Mouse (Mus musculus) embryonic facial prominence, embryonic 15.5 days (tissue): Measurements from ENCODE around the gene Grik1. TPM values are rescaled to one million over a fixed set of nuclear protein-coding genes. Genes with fewer than 3 reads are reported as not detected.
A peak's percentile ranks its signal among the peaks of the same experiment; 100 is the strongest.

Experiments used
- ATAC-seq: fragments of 200-750 bp; cut with Nextera tagmentation; 2 replicates; pipeline ENCODE4 v1.8.0; 2017; ENCODE audit warnings: low read depth, moderate TSS enrichment; ENCODE audit not compliant: insufficient number of reproducible peaks, low FRiP score, low TSS enrichment
- H3K27ac ChIP-seq: fragments of 300-500 bp; sonication (generic); replicated peaks from 2 replicates; pipeline ENCODE4 v1.5.1; 2015; ENCODE audit warnings: mild to moderate bottlenecking, inconsistent platforms
- H3K27me3 ChIP-seq: fragments of 300-500 bp; sonication (generic); 2 replicates; pipeline ENCODE4 v1.6.1; 2015; ENCODE audit warnings: inconsistent platforms
- H3K36me3 ChIP-seq: fragments of 300-500 bp; sonication (generic); 2 replicates; pipeline ENCODE4 v1.6.1; 2015; ENCODE audit warnings: mild to moderate bottlenecking, inconsistent platforms
- H3K4me1 ChIP-seq: fragments of 300-500 bp; sonication (generic); 2 replicates; pipeline ENCODE4 v1.6.1; 2015; ENCODE audit warnings: inconsistent platforms
- H3K4me2 ChIP-seq: fragments of 300-500 bp; sonication (generic); replicated peaks from 2 replicates; pipeline ENCODE4 v1.6.1; 2015; ENCODE audit warnings: mild to moderate bottlenecking, inconsistent platforms
- H3K4me3 ChIP-seq: fragments of 300-500 bp; sonication (generic); replicated peaks from 2 replicates; pipeline ENCODE4 v1.5.1; 2015; ENCODE audit warnings: mild to moderate bottlenecking, inconsistent platforms
- H3K9ac ChIP-seq: fragments of 300-500 bp; sonication (generic); 2 replicates; pipeline ENCODE4 v1.6.1; 2015; ENCODE audit warnings: inconsistent platforms
- H3K9me3 ChIP-seq: fragments of 300-500 bp; sonication (generic); replicated peaks from 2 replicates; pipeline ENCODE4 v1.6.1; 2016; ENCODE audit warnings: inconsistent platforms
- WGBS: fragments of 180-500 bp; shearing (Covaris S2); methylation state at CpG from one replicate; pipeline ENCODE4 v1.1.7; 2015; 5-methylcytosine and 5-hydroxymethylcytosine counted together
- polyA plus RNA-seq: library from polyadenylated mRNA; unstranded; fragments of >200 nt; fragmentation: Nextera tagmentation; extraction: Ambion mirVana; gene quantifications from 2 replicates; pipeline ENCODE4 v1.2.1, GENCODE M21; 2015

The Grik1 gene
- polyA plus RNA-seq, 1 experiment from 2014 or later: 3.2 TPM

DNA sequence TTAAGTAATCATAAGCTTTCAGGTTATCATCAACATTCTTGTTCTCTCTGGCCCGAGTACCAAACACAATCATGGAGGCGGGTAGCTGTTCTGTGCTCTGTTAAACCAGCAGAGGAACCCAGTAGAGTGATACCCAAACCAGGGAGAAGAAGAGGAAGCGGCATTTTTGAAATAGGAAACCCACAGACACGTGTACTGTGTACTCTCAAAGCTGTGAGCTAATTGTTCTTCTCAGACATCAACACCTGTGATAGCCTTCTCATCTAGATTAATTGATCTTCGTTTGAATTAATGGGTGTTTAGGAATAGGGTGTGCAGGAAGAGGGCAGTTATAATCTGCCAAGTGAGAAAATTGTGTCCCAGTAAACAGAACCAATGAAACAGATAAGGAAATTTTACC is 333.9 kb downstream of the Grik1 start:
- no peaks in the 10 kb centered on the region for H3K27me3 ChIP-seq
- no peak overlapping the region for H3K4me3 ChIP-seq
- H3K27ac ChIP-seq: no peak overlapping the region
- no peak for ATAC-seq
- no peak overlapping the region for H3K9ac ChIP-seq
- no peaks in the 10 kb centered on the region for H3K36me3 ChIP-seq
- 70% methylated on average over 5 of the region's 5 CpGs for WGBS
- H3K4me2 ChIP-seq: no peak overlapping the region
- H3K9me3 ChIP-seq: no peaks in the 10 kb centered on the region
- H3K4me1 ChIP-seq: no peaks in the 10 kb centered on the region

DNA sequence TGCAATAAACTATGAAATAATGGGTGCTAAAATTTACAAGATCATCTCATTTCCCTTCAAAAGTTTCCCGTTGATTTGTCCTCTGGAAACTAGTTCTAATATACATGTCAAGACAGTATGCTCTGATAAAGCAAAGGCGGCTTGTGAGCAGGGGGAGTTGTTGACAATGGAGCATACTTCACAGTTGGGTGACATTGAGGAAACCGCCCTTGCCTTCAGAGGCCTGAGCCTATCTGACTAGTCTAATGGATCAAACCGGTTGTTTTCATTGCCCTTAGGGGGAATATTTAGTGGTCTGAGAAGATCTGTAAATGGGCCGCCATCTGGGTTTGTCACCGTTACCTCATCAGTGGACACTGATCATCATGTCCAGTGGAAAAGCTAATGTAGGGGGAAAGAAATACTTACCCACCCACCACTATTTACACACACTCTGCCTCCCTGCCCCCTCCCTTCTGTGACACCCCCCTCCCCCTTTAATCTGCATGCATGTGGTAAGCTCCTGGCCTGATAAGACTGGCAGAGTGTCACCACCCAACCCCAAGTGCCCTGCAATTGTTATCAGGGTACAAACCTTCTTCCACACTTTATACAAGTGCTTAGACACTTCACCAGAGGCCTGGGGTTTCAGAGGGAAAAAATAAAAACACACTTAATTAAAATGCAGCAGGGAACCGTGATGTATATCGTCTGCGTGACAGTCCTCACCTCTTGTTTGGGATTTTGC is 335.2 kb downstream of the Grik1 start:
- H3K27me3 ChIP-seq: no peaks in the 10 kb centered on the region
- H3K9ac ChIP-seq: no peak overlapping the region
- H3K4me2 ChIP-seq: no peak overlapping the region
- 79% methylated on average over 9 of the region's 9 CpGs for WGBS
- no peak overlapping the region for H3K27ac ChIP-seq
- no peaks in the 10 kb centered on the region for H3K9me3 ChIP-seq
- no peaks in the 10 kb centered on the region for H3K36me3 ChIP-seq
- ATAC-seq: no peak
- no peak overlapping the region for H3K4me3 ChIP-seq
- no peaks in the 10 kb centered on the region for H3K4me1 ChIP-seq

DNA sequence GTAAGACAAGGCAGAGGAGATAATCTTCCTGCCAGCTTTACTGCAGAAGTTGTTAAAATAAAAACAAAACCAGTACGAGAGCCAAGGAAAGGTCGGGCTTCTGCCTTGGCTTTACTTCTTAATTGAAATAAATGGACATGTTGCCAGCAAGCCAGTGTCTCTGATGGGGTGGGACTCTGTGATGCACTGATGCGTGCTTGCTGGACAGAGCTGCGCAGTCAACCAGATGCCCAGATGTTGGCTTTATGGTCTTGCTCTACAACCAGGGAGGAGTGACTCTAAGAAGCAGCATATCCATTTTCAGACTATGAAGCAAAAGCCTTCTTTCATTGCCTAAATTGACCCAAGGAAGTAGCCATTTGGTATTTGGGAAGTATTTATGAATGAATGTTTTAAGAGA is 336.9 kb downstream of the Grik1 start:
- Histone ChIP-seq H3K4me1 (no peaks in the 10 kb centered on the region), H3K4me3 (no peak overlapping the region), H3K9ac (no peak overlapping the region), H3K9me3 (no peaks in the 10 kb centered on the region), H3K27me3 (no peaks in the 10 kb centered on the region), H3K27ac (no peak overlapping the region), H3K36me3 (no peaks in the 10 kb centered on the region), H3K4me2 (no peak overlapping the region)
- 87% methylated on average over 4 of the region's 4 CpGs for WGBS
- no peak for ATAC-seq

DNA sequence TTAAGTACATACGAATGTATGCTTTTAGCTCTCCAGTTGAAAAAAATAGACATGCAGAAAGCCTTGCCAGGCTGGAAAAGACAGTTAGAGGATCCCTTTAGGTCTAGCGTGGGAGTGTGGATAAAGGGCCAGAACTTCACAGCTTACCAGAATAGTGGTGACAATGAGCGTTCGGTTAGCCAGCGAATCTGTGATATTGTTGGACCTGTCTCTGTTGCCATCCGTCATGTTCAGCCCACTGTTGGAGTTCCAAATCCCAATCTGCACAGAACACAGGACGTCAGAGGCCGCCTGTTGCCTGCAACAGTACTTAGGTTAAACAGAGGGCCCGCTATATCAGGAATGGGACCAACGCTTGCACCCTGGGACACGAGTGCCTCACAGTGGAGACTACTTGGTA is 340.2 kb downstream of the Grik1 start:
- 88% methylated on average over 11 of the region's 11 CpGs for WGBS
- Histone ChIP-seq H3K27me3 (no peaks in the 10 kb centered on the region), H3K36me3 (no peaks in the 10 kb centered on the region), H3K27ac (no peak overlapping the region), H3K9me3 (no peaks in the 10 kb centered on the region), H3K9ac (no peak overlapping the region), H3K4me3 (no peak overlapping the region), H3K4me2 (no peak overlapping the region), H3K4me1 (no peaks in the 10 kb centered on the region)
- ATAC-seq: no peak

DNA sequence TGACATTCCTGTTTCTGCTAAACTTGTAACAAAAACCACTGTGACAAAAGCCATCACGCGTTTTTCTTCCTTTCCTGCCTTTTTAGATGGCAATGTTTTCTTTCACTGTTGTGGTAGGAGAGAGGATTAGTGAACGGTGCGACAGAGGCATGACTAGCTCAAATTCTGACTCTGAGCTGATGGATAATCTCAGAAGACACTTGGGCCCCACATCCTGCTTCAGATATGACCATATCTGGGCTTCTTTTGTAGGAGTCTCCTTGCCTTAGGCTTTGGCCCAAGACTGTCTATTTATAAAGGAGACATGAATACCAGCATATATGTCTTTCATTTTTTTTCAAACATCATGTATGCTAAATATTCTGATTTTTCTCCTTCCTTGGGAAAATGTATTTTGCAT is 341.9 kb downstream of the Grik1 start:
- ATAC-seq: no peak
- WGBS: 39% methylated on average over 4 of the region's 4 CpGs
- Histone ChIP-seq H3K9me3 (no peaks in the 10 kb centered on the region), H3K9ac (no peak overlapping the region), H3K4me3 (no peak overlapping the region), H3K27ac (no peak overlapping the region), H3K36me3 (no peaks in the 10 kb centered on the region), H3K27me3 (no peaks in the 10 kb centered on the region), H3K4me1 (no peaks in the 10 kb centered on the region), H3K4me2 (no peak overlapping the region)

DNA sequence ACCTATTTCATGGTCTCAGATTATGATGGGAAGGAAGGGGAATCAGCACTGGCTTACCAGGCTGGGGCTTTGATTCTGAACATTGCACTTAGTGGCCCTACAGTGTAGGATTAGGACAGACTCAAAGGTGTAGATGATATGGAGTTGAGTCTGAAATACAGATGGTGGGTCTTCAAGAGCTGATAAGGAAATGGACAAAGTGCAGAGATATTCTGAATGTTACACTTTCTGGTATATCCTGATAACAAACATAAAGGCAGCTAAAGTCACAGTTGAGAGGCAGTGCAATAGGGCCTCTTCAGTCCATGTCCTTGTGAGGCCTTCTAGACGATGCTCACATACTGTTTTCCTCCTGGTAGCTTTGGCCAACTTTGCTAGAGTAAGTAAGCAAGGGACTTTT is 345.7 kb downstream of the Grik1 start:
- Histone ChIP-seq H3K27ac (no peak overlapping the region), H3K36me3 (no peaks in the 10 kb centered on the region), H3K9me3 (no peaks in the 10 kb centered on the region), H3K27me3 (no peaks in the 10 kb centered on the region), H3K4me1 (no peaks in the 10 kb centered on the region), H3K9ac (no peak overlapping the region), H3K4me2 (no peak overlapping the region), H3K4me3 (no peak overlapping the region)
- no peak for ATAC-seq
- 73% methylated on average over 1 of the region's 1 CpGs for WGBS

DNA sequence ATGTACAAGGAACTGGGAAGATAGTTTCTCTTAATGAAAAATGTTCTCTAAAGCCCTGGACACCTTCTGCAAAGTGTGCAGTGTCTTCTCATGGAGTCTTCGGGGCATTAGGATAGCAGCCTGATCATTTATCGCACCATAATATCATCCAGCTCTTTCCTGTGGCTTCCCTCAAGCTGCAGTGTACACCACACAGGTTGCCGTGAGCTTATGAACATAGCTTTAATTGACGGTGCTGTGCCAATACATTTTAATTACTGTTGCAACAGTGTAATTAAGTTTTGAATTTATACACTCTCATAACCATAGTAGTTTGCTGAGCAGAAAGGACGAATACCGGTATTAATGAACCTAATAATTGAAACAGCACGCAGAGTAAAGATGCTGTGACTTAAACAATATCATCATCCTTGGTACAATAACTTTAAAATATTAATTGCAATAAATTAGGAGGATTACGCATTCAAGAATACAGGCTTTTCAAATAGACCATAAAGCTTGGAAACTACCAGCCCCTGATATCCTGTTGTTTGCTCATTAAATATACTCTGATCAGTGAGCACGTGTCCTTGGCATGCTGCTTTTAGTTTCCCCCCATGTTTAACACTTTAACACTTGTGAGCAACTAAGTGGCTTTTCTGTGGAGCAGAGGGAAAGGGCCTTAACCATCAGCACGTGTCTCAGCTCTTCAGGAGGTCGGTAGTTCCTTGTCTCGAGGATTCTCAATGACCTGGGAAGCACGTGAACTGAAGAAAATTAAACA is 347.8 kb downstream of the Grik1 start:
- no peak overlapping the region for H3K9ac ChIP-seq
- no peaks in the 10 kb centered on the region for H3K9me3 ChIP-seq
- H3K4me1 ChIP-seq: no peaks in the 10 kb centered on the region
- WGBS: 85% methylated on average over 13 of the region's 13 CpGs
- no peak overlapping the region for H3K4me3 ChIP-seq
- no peak for ATAC-seq
- H3K36me3 ChIP-seq: no peaks in the 10 kb centered on the region
- no peak overlapping the region for H3K4me2 ChIP-seq
- no peak overlapping the region for H3K27ac ChIP-seq
- no peaks in the 10 kb centered on the region for H3K27me3 ChIP-seq

DNA sequence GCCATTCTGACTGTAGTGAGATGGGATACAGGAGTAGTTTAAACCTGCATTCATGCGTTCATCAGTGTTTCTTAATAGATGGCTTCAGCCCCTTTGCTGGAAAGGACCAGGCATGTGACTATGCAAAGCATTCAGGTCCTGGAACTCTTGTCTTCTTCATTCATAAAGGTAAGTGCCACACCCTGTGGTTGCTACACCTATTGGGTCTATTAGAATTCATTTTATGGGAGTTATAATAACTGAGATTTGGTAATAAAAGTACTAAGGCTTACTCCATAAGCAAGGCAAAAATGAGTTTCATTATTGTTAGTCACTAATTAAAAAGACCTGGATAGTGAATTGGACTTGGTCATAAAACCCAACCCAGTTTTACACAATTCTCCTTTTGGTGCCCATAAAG is 355.4 kb downstream of the Grik1 start:
- no peaks in the 10 kb centered on the region for H3K27me3 ChIP-seq
- H3K9ac ChIP-seq: no peak overlapping the region
- H3K4me2 ChIP-seq: no peak overlapping the region
- ATAC-seq: no peak
- no peaks in the 10 kb centered on the region for H3K4me1 ChIP-seq
- 88% methylated on average over 1 of the region's 1 CpGs for WGBS
- H3K9me3 ChIP-seq: no peaks in the 10 kb centered on the region
- no peaks in the 10 kb centered on the region for H3K36me3 ChIP-seq
- no peak overlapping the region for H3K4me3 ChIP-seq
- no peak overlapping the region for H3K27ac ChIP-seq

DNA sequence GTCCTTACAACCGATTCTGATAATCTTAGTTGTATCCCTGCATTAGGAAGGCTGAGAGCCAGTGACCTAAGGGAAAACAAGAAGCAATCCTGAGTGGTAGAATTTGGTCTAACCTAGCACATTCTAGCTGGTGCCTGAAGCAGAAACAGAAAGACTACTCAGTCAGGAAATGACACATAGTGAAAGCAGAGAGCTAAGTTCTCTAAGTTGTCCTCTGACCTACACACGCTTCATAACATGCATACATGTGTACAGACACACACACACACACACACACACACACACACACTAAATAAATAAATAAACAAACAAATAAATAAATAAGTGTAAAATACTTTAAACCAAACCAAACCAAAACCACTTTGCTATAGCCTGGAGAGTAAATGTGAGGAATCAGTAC is 358.7 kb downstream of the Grik1 start:
- Histone ChIP-seq H3K27ac (no peak overlapping the region), H3K9ac (no peak overlapping the region), H3K9me3 (no peaks in the 10 kb centered on the region), H3K36me3 (no peaks in the 10 kb centered on the region), H3K4me2 (no peak overlapping the region), H3K4me1 (no peaks in the 10 kb centered on the region), H3K27me3 (no peaks in the 10 kb centered on the region), H3K4me3 (no peak overlapping the region)
- ATAC-seq: no peak
- 84% methylated on average over 2 of the region's 2 CpGs for WGBS

DNA sequence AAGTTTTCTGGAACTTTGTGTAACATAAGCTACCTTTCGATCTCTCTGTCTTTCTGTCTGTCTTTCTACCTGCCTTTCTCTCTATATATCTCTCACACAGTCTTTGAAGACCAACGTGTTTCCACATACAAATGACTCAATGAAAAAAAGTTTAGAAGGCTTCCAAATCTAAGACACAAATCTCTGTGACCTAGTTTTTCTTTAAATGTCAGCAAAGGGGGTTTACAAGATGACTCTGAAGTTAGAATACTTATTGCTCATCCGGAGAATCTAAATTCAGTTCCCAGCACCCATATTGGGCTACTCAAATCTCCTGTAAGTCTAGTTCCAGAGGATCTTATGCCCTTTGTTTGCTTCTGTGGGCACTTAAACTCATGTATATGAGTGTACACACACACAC is 359.5 kb downstream of the Grik1 start:
- Histone ChIP-seq H3K4me3 (no peak overlapping the region), H3K27ac (no peak overlapping the region), H3K9ac (no peak overlapping the region), H3K9me3 (no peaks in the 10 kb centered on the region), H3K36me3 (no peaks in the 10 kb centered on the region), H3K4me1 (no peaks in the 10 kb centered on the region), H3K4me2 (no peak overlapping the region), H3K27me3 (no peaks in the 10 kb centered on the region)
- ATAC-seq: no peak
- 81% methylated on average over 3 of the region's 3 CpGs for WGBS

DNA sequence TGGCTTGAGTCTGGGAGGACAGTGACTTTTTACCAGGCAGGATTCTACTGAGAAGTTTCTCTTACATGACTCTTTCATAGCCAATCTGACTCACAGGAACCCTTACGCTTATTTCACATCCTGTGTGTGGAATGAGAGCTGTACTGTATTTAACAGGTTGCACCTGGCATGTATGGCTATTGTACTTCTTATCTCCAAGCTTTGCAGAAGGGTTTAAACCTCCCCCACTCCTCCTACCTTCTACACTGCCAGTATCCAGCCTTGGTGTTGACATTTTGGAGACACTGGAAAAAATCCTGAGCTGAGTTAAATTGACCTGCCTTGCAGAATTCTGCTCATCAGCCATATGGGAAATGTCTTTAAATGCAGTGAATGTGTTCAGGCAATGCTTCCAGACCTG is 361.4 kb downstream of the Grik1 start:
- H3K27me3 ChIP-seq: no peaks in the 10 kb centered on the region
- ATAC-seq: no peak

DNA sequence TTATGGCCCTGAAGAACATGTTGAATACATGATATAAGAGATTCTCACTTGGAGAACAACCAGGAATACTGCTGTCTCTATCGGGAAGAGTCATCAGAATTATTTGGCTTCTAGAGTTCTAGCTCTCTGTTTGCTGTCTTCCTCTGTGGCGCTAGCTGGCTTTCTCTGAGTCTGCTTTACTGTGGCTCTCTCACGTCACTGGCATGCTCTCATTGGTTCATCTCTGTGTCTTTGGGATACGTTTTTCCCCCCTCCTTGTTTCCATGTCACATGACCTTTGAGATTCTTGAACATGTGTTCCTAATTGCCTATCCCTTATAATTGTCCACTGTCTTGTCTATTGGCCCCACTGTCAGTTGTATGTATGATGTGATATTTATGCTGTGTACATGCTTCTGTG is 372.2 kb downstream of the Grik1 start:
- Histone ChIP-seq H3K36me3 (no peaks in the 10 kb centered on the region), H3K27me3 (no peaks in the 10 kb centered on the region), H3K4me3 (no peak overlapping the region), H3K9me3 (no peaks in the 10 kb centered on the region), H3K9ac (no peak overlapping the region), H3K4me1 (peaks cover 14% of the 10 kb centered on the region), H3K27ac (peak overlapping the region; percentile 52; the same call in 1 of the 2 replicates), H3K4me2 (no peak overlapping the region)
- 58% methylated on average over 4 of the region's 4 CpGs for WGBS
- no peak for ATAC-seq

More for the DNA sequence above, 361.4 kb downstream of the Grik1 start:
- Histone ChIP-seq H3K4me3 (no peak overlapping the region), H3K36me3 (no peaks in the 10 kb centered on the region), H3K27ac (no peak overlapping the region), H3K4me1 (no peaks in the 10 kb centered on the region), H3K4me2 (no peak overlapping the region), H3K9ac (no peak overlapping the region), H3K9me3 (no peaks in the 10 kb centered on the region)
- 75% methylated on average over 1 of the region's 1 CpGs for WGBS
